ENCODE assay signal across 16 mouse cellular contexts in genomic region chr13:75295818-75296217, GRCm38 (mm10).
A peak's percentile ranks its signal among the peaks of the same experiment; 100 is the strongest.
DNase-seq lines count a peak whose midpoint lies in the region; TF ChIP-seq lines count a peak whose summit lies in the region.
"Had no signal": no experiment of that assay in that cellular context is flagged by ENCODE, and none has a peak within 500 bp of the region (broad histone marks: within the 10 kb centered on the region; RNA-seq: fewer than 3 reads in every experiment).

No protein-coding gene starts in this region.

- no peak overlapping the region for H3K27ac ChIP-seq in gastrocnemius, adult 2 months
- H3K27ac ChIP-seq in left cerebral cortex, adult 2 months, result no peak overlapping the region
- H3K27ac ChIP-seq: embryonic facial prominence, embryonic 13.5 days; liver, embryonic 12.5 days; neural tube, embryonic 12.5 days had no signal

- no peak for TF ChIP-seq CTCF in gastrocnemius, adult 2 months (IDR thresholded peaks at IDR 0.05)
- TF ChIP-seq CTCF in left cerebral cortex, adult 2 months (IDR thresholded peaks at IDR 0.05), result no peak

- H3K4me3 ChIP-seq in gastrocnemius, adult 2 months, result no peak overlapping the region
- no peak overlapping the region for H3K4me3 ChIP-seq in left cerebral cortex, adult 2 months
- H3K4me3 ChIP-seq: embryonic facial prominence, embryonic 13.5 days; liver, embryonic 12.5 days; neural tube, embryonic 12.5 days had no signal

- intact Hi-C loops in gastrocnemius, adult 2 months (cut with DNase I), result no loop called here
- intact Hi-C loops in left cerebral cortex, postnatal 4 days (cut with DNase I), result no loop called here
- intact Hi-C loops in left cerebral cortex, adult 2 months (cut with DNase I), result no loop called here

- peak; percentile 10 for DNase-seq in gastrocnemius, adult 2 months
- DNase-seq in gastrocnemius, adult 18-20 months (ENCODE audit: low spot score), result no peak
- DNase-seq in left cerebral cortex, postnatal 4 days, result peak; percentile 93
- no peak for DNase-seq in left cerebral cortex, adult 2 months (ENCODE audit: extremely low spot score in 1 of 2, low spot score in 2 of 2)
- peak; percentile 6 to 16 for DNase-seq in cerebellum, adult 18-20 months
- peak; percentile 93 for DNase-seq in cerebellum, postnatal 14 days
- DNase-seq in heart, adult 9 months (ENCODE audit: low spot score in 2 of 2), result no peak
- DNase-seq in right cerebral cortex, adult 2 months (ENCODE audit: low spot score in 2 of 2), result no peak
- DNase-seq: adrenal gland, postnatal 36 days; gastrocnemius, postnatal 36 days; kidney, adult 11 months; lung, embryonic 14.5 days; thymus, postnatal 14 days had no signal

Comparison
In these comparisons a context has a peak if more than half of its experiments do, and no peak if none do; other contexts are left out.
1. DNase-seq: peak in gastrocnemius, adult 2 months (single experiment), left cerebral cortex, postnatal 4 days (single experiment), cerebellum, adult 18-20 months (2 of 2) and cerebellum, postnatal 14 days (2 of 2); none in gastrocnemius, adult 18-20 months (single experiment), left cerebral cortex, adult 2 months (0 of 2), heart, adult 9 months (0 of 2) and right cerebral cortex, adult 2 months (0 of 2).